Mouse (Mus musculus): ENCODE results near the gene Hbs1l.

DNA sequence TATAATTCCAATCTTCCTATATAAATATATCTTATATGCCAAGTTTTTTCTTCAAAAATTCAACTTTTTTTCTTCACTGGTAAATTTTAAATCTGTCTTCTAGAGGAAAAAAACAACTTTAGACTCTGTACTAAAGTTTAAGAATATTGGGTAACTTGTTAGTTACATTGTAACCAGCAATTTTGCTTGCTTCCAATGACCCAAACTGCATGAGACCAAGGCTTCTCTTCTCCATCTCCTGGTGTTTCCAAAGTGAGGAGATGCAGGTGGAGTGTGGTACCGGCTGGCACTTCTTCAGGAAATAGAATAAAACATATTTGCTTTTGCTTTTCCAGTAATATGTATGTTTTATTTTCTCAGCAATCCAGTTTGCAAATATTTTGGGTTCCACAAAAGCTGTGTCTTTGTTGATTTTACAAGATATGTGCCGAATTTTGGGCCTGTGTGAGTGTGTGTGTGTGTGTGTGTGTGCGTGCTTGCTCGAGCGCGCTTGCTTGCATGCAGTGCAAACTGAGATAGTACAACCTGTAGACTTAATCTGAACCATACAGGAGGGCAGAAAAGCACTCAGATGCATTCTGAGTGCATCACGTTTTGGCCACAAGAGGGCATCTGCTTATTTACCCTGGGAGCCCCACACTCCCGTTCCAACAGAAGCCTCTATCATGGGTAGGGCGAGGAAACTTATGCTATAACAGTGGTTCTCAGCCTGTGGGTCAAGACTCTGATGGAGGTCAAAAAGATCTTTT is 82.6 kb downstream of the Hbs1l start:
- TF ChIP-seq CTCF (IDR thresholded peaks at IDR 0.05; ENCODE audit: extremely low read depth, insufficient read length, insufficient replicate concordance, low read depth, low read length) (peak; percentile 60; the same call in 1 of the 2 replicates), POLR2A (IDR thresholded peaks at IDR 0.05; ENCODE audit: low read depth, low read length) (no peak)
